Mouse (Mus musculus) embryonic fibroblast, embryonic 13.5 days (primary cell): ENCODE data around the gene Slc4a4. TPM values are rescaled to one million over a fixed set of nuclear protein-coding genes. Genes with fewer than 3 reads are reported as not detected.
A peak's percentile ranks its signal among the peaks of the same experiment; 100 is the strongest.

Experiments
- H3K27ac ChIP-seq: 2 replicates; pipeline ENCODE4 v1.5.1; 2012; ENCODE audit warnings: low read length, control low read depth, inconsistent platforms; ENCODE audit not compliant: insufficient read depth
- H3K4me1 ChIP-seq: 2 replicates; pipeline ENCODE4 v1.6.1; 2011; ENCODE audit warnings: low read length; ENCODE audit not compliant: control insufficient read depth, insufficient read depth
- H3K4me3 ChIP-seq: 2 replicates; pipeline ENCODE4 v1.5.1; 2011; ENCODE audit warnings: mild to moderate bottlenecking, control low read depth, low read length; ENCODE audit not compliant: insufficient read depth
- CTCF ChIP-seq: IDR thresholded peaks from 2 replicates; pipeline ENCODE4 v1.5.1; 2011; ENCODE audit warnings: mild to moderate bottlenecking, control low read depth, low read length, moderate library complexity, borderline replicate concordance; ENCODE audit not compliant: insufficient read depth
- POLR2A ChIP-seq: IDR thresholded peaks from 2 replicates; pipeline ENCODE4 v1.6.1; 2011; ENCODE audit warnings: low read depth, mild to moderate bottlenecking, control low read depth, low read length, moderate library complexity
- polyA plus RNA-seq: library from polyadenylated mRNA; stranded (reverse); fragments of >200 nt; gene quantifications from 2 replicates; pipeline ENCODE4 v1.2.4, GENCODE M21; 2011; ENCODE audit warnings: low read depth; ENCODE audit not compliant: missing spikeins, insufficient read length

Slc4a4 gene
- polyA plus RNA-seq, 1 experiment, result 6.6 TPM

DNA sequence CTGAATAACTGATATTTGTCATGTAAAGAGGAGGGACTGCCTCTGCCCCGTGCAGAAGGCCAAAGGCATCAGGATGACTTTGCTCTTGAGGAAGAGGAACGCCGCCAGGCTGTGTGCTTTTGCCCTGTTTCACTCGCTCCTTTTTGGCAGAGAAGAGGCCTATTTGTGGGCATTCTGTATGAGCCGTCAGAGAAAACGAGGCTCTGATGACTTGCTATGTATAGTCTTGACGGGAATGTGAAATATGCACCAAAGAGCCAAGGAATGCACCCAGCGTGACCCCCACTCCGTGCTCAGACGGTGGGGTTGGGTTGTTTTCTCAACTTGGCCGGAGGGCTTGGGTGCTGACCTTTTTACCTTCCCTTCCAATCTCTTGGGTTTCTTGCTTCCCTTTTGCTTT lies 44.0 kb downstream of the Slc4a4 start:
- H3K27ac ChIP-seq, result peak overlapping the region; percentile 13; the same call in 1 of the 2 replicates
- TF ChIP-seq POLR2A (no peak), CTCF (no peak)
- peaks cover 5% of the 10 kb centered on the region for H3K4me1 ChIP-seq
- no peak overlapping the region for H3K4me3 ChIP-seq

DNA sequence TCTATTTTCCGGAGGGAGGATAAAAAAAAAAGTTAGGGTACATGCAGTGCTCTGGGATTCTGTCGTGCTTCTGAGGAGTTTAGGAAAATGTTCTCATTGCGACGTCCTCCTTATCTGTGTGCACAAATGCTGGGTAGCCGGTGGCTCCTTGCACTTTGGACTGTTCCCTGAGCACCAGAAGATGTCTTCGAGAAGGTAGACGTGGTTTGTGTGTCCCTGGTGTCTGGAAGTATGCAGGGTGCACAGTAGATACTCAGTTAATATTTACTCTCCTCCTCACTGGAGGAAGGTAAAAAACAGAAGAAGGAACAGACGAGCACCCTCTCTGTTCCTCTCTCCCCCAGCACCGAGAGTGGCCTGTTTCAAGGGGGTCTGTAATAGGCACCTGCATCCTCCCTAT lies 44.6 kb downstream of the Slc4a4 start:
- Histone ChIP-seq H3K4me3 (no peak overlapping the region), H3K4me1 (peaks cover 5% of the 10 kb centered on the region), H3K27ac (no peak overlapping the region)
- TF ChIP-seq CTCF (no peak), POLR2A (no peak)

DNA sequence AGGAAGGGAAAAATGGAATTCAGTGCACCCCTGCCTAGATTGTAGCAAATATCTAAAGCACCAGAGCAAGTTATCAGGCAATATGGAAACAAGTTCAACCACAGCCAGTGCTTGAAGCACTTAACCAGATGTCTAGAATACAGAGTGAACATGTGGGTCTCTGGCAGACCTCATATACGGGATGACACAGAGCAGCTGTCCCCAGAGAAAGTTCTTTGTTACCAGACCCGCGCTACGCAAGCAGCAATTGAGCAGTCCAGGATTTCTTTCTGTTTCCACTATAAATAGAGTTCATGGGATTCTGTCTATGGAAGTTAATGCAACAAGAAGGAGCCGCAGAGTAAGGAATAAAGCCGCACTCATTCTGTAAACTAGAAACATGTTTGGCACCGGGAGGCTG lies 46.8 kb downstream of the Slc4a4 start:
- Histone ChIP-seq H3K4me3 (no peak overlapping the region), H3K27ac (no peak overlapping the region), H3K4me1 (peaks cover 5% of the 10 kb centered on the region)
- no peak for TF ChIP-seq CTCF
- TF ChIP-seq POLR2A, result no peak

DNA sequence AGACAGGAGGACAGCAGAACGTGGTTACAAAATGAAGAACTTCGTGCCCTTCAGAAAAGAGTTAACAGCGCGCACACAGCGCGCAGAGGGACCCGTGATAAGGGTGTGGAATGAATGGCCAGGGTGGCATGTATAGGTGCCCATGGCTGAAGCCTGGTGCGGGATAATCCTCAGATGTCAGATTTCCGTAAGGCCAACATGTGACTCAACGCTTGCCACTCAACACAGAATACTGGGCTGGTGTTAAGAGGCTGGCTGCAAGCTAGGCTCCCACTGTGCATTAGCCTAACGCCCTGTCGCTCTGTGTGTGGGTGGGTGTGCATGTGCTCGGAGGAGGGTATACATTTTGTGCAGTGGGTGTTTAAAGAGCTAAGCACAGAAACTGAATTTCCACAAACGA lies 47.3 kb downstream of the Slc4a4 start:
- TF ChIP-seq POLR2A, result no peak
- no peak for TF ChIP-seq CTCF
- H3K4me3 ChIP-seq, result no peak overlapping the region
- no peak overlapping the region for H3K27ac ChIP-seq
- peaks cover 5% of the 10 kb centered on the region for H3K4me1 ChIP-seq

DNA sequence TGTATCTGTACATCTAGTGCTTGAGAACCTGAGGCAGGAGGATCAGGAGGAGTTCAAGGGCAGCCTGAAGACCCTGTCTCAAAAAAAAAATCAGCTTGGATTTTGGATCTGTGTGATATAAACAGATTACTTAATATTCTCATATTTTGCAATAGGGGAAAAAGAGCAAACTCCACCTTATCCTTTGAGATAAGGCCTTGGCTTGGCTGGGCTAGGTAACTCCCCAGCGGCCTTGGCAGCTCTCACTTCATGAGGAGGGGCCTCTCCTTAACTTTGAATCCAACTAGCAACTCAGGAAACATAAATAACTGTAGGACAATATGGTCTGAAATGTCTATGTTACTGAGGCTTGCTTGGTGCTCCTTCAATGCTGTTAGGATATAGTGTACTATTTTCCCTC lies 51.6 kb downstream of the Slc4a4 start:
- 0 out of 2 replicates have a peak, but pooled peaks cover 5% of the 10 kb centered on the region for H3K4me1 ChIP-seq

DNA sequence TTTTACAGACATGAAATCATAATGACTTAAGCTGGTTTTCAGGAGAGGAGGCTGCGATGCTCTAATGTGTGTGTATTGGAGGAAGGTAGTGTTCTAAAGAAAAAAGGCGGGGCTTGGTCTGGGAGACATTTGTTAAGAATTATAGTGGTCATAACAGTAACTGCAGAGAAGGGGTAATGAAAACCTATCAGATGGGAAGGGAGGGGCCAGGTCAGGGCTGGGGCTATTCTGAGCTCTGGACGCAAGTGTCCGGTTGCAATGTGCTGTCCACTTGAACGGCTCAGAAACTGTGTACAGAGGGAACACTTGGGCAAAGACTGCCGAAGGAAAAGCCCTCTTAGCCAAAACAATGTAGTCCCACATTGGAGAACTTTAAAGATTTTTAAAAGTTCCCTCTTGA lies 52.5 kb downstream of the Slc4a4 start:
- H3K4me1 ChIP-seq, result 0 out of 2 replicates have a peak, but pooled peaks cover 5% of the 10 kb centered on the region
- no peak overlapping the region for H3K4me3 ChIP-seq
- H3K27ac ChIP-seq, result no peak overlapping the region
- no peak for TF ChIP-seq CTCF
- no peak for TF ChIP-seq POLR2A

More for the DNA sequence above, 51.6 kb downstream of the Slc4a4 start:
- Histone ChIP-seq H3K27ac (no peak overlapping the region), H3K4me3 (no peak overlapping the region)
- TF ChIP-seq POLR2A (no peak), CTCF (no peak)

DNA sequence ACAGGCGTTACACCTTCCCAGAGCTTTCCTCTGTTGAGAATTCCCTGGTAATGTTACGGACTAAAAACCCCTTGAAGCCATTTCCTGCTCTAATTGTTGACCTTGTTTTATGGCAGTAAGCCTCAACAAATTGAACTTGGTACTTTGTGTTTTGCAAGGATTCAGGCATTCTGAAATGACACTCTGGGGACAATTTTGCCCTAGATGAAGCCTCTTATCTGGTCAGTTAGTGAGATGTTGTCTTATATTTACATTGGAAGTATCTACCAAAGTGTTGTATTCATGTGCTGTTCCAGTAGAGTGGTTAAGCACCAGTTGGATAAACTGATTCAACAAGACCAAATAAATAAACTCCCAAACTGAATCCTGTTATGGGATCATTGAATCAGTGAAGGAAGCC lies 53.2 kb downstream of the Slc4a4 start:
- Histone ChIP-seq H3K4me3 (no peak overlapping the region), H3K27ac (no peak overlapping the region), H3K4me1 (0 out of 2 replicates have a peak, but pooled peaks cover 5% of the 10 kb centered on the region)
- no peak for TF ChIP-seq CTCF
- no peak for TF ChIP-seq POLR2A

DNA sequence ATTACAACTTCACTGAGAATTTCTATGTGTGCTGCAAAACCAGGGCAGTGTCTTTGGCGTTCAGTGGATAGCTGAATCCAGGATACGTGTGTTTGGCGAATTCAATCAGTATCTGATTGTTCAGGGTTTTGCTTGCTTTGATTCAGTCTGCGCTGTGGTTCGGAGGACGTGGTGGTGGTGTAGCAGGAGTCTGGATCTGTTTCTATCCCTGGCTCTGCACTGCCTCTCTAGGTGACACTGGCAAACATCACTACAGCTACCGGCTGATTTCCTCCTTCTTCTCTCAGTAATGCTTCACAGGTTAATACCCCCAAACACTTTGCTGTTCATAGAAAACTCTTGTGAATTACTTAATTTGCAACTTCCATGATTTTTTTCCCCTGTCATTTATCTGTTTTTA lies 55.3 kb downstream of the Slc4a4 start:
- H3K27ac ChIP-seq, result no peak overlapping the region
- TF ChIP-seq CTCF, result no peak
- no peak for TF ChIP-seq POLR2A
- H3K4me3 ChIP-seq, result no peak overlapping the region
- H3K4me1 ChIP-seq, result 0 out of 2 replicates have a peak, but pooled peaks cover 5% of the 10 kb centered on the region

DNA sequence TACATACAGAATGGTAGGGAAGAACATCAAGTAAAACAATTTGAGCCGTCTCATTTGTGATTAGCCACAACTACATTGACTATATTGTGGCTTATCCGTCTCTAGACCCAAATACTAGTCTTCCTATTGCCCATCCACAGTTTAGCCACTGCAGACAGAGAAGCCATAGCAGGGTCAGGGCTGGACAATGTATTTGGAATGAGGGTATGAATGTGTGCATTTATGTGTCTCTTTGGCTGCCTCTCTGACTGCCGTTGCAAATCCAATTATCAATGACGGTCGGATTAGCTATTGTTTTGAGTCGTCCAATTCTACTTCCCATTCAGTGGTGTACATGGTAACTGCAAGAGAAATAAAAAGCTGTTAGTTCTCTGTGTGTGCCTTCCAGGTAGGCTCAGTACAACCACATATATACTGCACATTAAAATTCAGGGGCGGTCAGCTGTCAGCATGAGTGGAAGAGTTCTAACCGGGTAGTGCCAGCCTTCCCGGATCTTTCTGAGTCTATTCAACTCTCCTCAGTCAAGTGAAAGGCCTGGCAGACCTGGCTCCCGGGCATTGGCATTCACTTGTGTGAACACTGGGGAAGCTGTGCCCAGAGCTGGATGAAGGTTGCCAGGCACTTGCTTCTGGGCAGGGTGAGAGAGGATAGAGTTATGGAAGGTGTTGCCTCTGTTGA lies 59.2 kb downstream of the Slc4a4 start:
- H3K27ac ChIP-seq, result no peak overlapping the region
- no peaks in the 10 kb centered on the region for H3K4me1 ChIP-seq
- no peak overlapping the region for H3K4me3 ChIP-seq
- TF ChIP-seq CTCF (no peak), POLR2A (no peak)

DNA sequence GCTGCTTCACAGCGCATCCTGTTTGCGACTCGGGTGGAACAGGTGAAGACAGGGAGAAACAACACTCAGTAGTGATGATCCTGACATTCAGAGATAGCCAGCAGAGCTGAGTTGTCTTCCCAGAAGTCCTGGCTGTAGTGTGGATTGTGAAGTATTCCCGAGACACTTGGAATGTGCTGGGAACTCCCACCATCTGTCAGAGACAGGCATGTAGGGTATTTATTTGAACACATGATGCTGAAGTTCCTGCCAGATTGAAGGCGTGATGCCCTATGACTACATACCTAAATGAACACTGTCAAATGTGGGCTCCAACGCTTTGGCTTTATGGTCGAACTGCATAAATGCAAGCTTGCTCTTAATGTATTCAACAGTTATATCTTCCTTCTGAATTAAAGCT lies 63.7 kb downstream of the Slc4a4 start:
- no peaks in the 10 kb centered on the region for H3K4me1 ChIP-seq
- H3K4me3 ChIP-seq, result no peak overlapping the region
- no peak overlapping the region for H3K27ac ChIP-seq
- TF ChIP-seq CTCF (no peak), POLR2A (no peak)
